Mouse (Mus musculus) MEL (cell line): ENCODE results near the gene Hs3st4. TPM values are rescaled to one million over a fixed set of nuclear protein-coding genes. Genes with fewer than 3 reads are reported as not detected.

Experiments used
- DNase-seq: peaks from one replicate; pipeline ENCODE4 v3.0.0; 2011; ENCODE audit warnings: low read depth, low spot score
- H3K27ac ChIP-seq: 2 replicates; pipeline ENCODE4 v1.5.1; 2012; ENCODE audit warnings: low read depth, mild to moderate bottlenecking, control low read depth, low read length, moderate library complexity; ENCODE audit not compliant: control insufficient read depth
- H3K27me3 ChIP-seq, 2 experiments: fragments of 150-350 bp in 1 of 2; sonication (generic) in 1 of 2; 2 replicates each; pipeline ENCODE4 v1.6.1; 2012; ENCODE audit warnings: low read length in 2 of 2, mild to moderate bottlenecking in 2 of 2, improper control_type of control experiment in 1 of 2, moderate library complexity in 1 of 2; ENCODE audit not compliant: insufficient read depth in 2 of 2, control insufficient read depth in 1 of 2
- H3K36me3 ChIP-seq, 2 experiments: 2 replicates each; pipeline ENCODE4 v1.6.1; 2012 to 2014; ENCODE audit warnings: low read length in 2 of 2, improper control_type of control experiment in 1 of 2, inconsistent platforms in 1 of 2, mild to moderate bottlenecking in 1 of 2; ENCODE audit not compliant: insufficient read depth in 2 of 2, control insufficient read depth in 1 of 2
- H3K4me1 ChIP-seq, 2 experiments: fragments of 150-350 bp in 1 of 2; sonication (generic) in 1 of 2; 2 replicates each; pipeline ENCODE4 v1.6.1; 2012; ENCODE audit warnings: low read length in 2 of 2, improper control_type of control experiment in 1 of 2, mild to moderate bottlenecking in 1 of 2; ENCODE audit not compliant: insufficient read depth in 2 of 2, control insufficient read depth in 1 of 2
- H3K4me3 ChIP-seq, 2 experiments: fragments of 150-350 bp in 1 of 2; sonication (generic) in 1 of 2; 2 replicates each; pipeline ENCODE4 v1.5.1; 2012; ENCODE audit warnings: low read depth in 2 of 2, low read length in 2 of 2, mild to moderate bottlenecking in 2 of 2, moderate library complexity in 2 of 2, control low read depth in 1 of 2, improper control_type of control experiment in 1 of 2; ENCODE audit not compliant: control insufficient read depth in 1 of 2, insufficient read depth in 1 of 2
- H3K79me2 ChIP-seq: 2 replicates; pipeline ENCODE4 v1.6.1; 2012; ENCODE audit warnings: mild to moderate bottlenecking, low read length, moderate library complexity; ENCODE audit not compliant: control insufficient read depth, poor library complexity, insufficient read depth
- H3K9ac ChIP-seq: 2 replicates; pipeline ENCODE4 v1.6.1; 2012; ENCODE audit warnings: low read depth, mild to moderate bottlenecking, control low read depth, low read length, moderate library complexity; ENCODE audit not compliant: control insufficient read depth, poor library complexity, severe bottlenecking
- H3K9me3 ChIP-seq: fragments of 150-350 bp; sonication (generic); replicated peaks from 2 replicates; pipeline ENCODE4 v1.6.1; 2012; ENCODE audit warnings: mild to moderate bottlenecking, low read length, improper control_type of control experiment, moderate library complexity; ENCODE audit not compliant: insufficient read depth
- CHD1 ChIP-seq: IDR thresholded peaks from 2 replicates; pipeline ENCODE4 v1.6.1; 2012; ENCODE audit warnings: low read depth, mild to moderate bottlenecking, inconsistent platforms, low read length, improper control_type of control experiment
- CHD2 ChIP-seq: IDR thresholded peaks from 2 replicates; pipeline ENCODE4 v1.6.1; 2011; ENCODE audit warnings: low read length, improper control_type of control experiment
- E2F4 ChIP-seq: IDR thresholded peaks from 2 replicates; pipeline ENCODE4 v1.6.1; 2011; ENCODE audit warnings: low read depth, low read length, improper control_type of control experiment, borderline replicate concordance
- ELF1 ChIP-seq: IDR thresholded peaks from 2 replicates; pipeline ENCODE4 v1.6.1; 2014; ENCODE audit warnings: low read depth, mild to moderate bottlenecking, inconsistent platforms, low read length, improper control_type of control experiment, moderate library complexity
- ETS1 ChIP-seq: IDR thresholded peaks from 2 replicates; pipeline ENCODE4 v1.6.1; 2012; ENCODE audit warnings: low read depth, mild to moderate bottlenecking, inconsistent platforms, low read length, improper control_type of control experiment, moderate library complexity
- GATA1 ChIP-seq: IDR thresholded peaks from 2 replicates; pipeline ENCODE4 v1.6.1; 2011; ENCODE audit warnings: low read depth, low read length, improper control_type of control experiment
- HCFC1 ChIP-seq: IDR thresholded peaks from 2 replicates; pipeline ENCODE4 v1.6.1; 2012; ENCODE audit warnings: low read depth, mild to moderate bottlenecking, inconsistent platforms, low read length, improper control_type of control experiment, moderate library complexity
- JUND ChIP-seq: IDR thresholded peaks from 2 replicates; pipeline ENCODE4 v1.6.1; 2011; ENCODE audit warnings: low read depth, mild to moderate bottlenecking, improper control_type of control experiment, low read length
- KAT2A ChIP-seq: conservative IDR thresholded peaks from 2 replicates; pipeline ENCODE4 v1.6.1; 2012; ENCODE audit warnings: low read depth, low read length, improper control_type of control experiment, inconsistent platforms
- MAFK ChIP-seq: IDR thresholded peaks from 2 replicates; pipeline ENCODE4 v1.6.1; 2011; ENCODE audit warnings: low read depth, mild to moderate bottlenecking, low read length, improper control_type of control experiment, borderline replicate concordance
- MAZ ChIP-seq: IDR thresholded peaks from 2 replicates; pipeline ENCODE4 v1.6.1; 2012; ENCODE audit warnings: low read depth, mild to moderate bottlenecking, inconsistent platforms, low read length, improper control_type of control experiment
- MEF2A ChIP-seq: IDR thresholded peaks from 2 replicates; pipeline ENCODE4 v1.6.1; 2014; ENCODE audit warnings: low read depth, mild to moderate bottlenecking, inconsistent platforms, low read length, improper control_type of control experiment; ENCODE audit not compliant: poor library complexity, insufficient replicate concordance, severe bottlenecking; ENCODE audit errors: extremely low read depth
- MXI1 ChIP-seq: IDR thresholded peaks from 2 replicates; pipeline ENCODE4 v1.6.1; 2011; ENCODE audit warnings: mild to moderate bottlenecking, low read depth, low read length, improper control_type of control experiment
- POLR2A ChIP-seq, 2 experiments: IDR thresholded peaks; 2 replicates each; pipeline ENCODE4 v1.6.1; 2011 to 2012; ENCODE audit warnings: low read length in 2 of 2, mild to moderate bottlenecking in 2 of 2, control low read depth in 1 of 2, improper control_type of control experiment in 1 of 2, low read depth in 1 of 2, moderate library complexity in 1 of 2; ENCODE audit not compliant: control insufficient read depth in 1 of 2, insufficient read depth in 1 of 2, poor library complexity in 1 of 2
- POLR2AphosphoS5 ChIP-seq: IDR thresholded peaks from 2 replicates; pipeline ENCODE4 v1.6.1; 2012; ENCODE audit warnings: low read depth, borderline replicate concordance, mild to moderate bottlenecking, inconsistent platforms, low read length, moderate library complexity, mixed read lengths
- RAD21 ChIP-seq: IDR thresholded peaks from 2 replicates; pipeline ENCODE4 v1.6.1; 2011; ENCODE audit warnings: mild to moderate bottlenecking, low read depth, low read length, improper control_type of control experiment
- UBTF ChIP-seq: IDR thresholded peaks from 2 replicates; pipeline ENCODE4 v1.6.1; 2012; ENCODE audit warnings: low read depth, mild to moderate bottlenecking, inconsistent platforms, low read length, improper control_type of control experiment, moderate library complexity, borderline replicate concordance; ENCODE audit not compliant: insufficient read depth
- ZC3H11A ChIP-seq: IDR thresholded peaks from 2 replicates; pipeline ENCODE4 v1.6.1; 2012; ENCODE audit warnings: low read depth, mild to moderate bottlenecking, inconsistent platforms, low read length, improper control_type of control experiment
- ZMIZ1 ChIP-seq: IDR thresholded peaks from 2 replicates; pipeline ENCODE4 v1.6.1; 2012; ENCODE audit warnings: low read depth, mild to moderate bottlenecking, inconsistent platforms, low read length, improper control_type of control experiment, moderate library complexity
- polyA plus RNA-seq, 2 experiments: library from polyadenylated mRNA; stranded (reverse) in 1 of 2; unstranded in 1 of 2; fragments of >175 nt in 1 of 2; fragments of >200 nt in 1 of 2; gene quantifications; 2 replicates each; pipeline versions ENCODE4 v1.2.1 to v1.2.4; 2012; ENCODE audit warnings: low replicate concordance in 2 of 2, low read depth in 1 of 2; ENCODE audit not compliant: insufficient read length in 2 of 2, insufficient read depth in 1 of 2, missing spikeins in 1 of 2
- total RNA-seq: library from RNA; depleted of rRNA; stranded (reverse); fragments of 300-350 nt; gene quantifications from 2 replicates; pipeline ENCODE4 v1.2.3, GENCODE M21; 2012

The Hs3st4 gene
- total and polyA plus RNA-seq, 3 experiments: not detected

DNA sequence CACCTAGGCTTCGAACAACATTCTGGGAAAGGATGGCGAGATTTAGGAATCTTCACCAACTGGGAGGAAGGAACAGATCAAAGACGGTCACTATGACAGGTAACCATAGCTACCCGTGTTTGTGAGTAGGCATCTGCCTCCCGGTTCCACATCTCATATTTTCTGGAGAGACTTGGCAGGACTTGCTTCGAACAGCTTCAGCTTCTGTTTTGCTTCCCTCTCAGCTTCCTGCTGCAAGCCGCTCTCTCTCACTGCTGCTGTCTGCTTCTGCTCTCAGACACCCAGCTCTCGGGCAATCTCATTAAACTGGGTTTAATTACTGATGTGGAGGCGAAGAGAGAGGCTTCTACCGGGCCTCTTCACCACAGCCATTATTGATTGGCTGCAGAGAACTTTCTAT, 237.9 kb downstream of the Hs3st4 start:
- Histone ChIP-seq H3K27me3 (no peaks in the 10 kb centered on the region), H3K4me3 (no peak overlapping the region), H3K9ac (no peak overlapping the region), H3K9me3 (no peaks in the 10 kb centered on the region), H3K79me2 (no peaks in the 10 kb centered on the region), H3K4me1 (no peaks in the 10 kb centered on the region), H3K27ac (no peak overlapping the region), H3K36me3 (no peaks in the 10 kb centered on the region)
- no peak for DNase-seq
- TF ChIP-seq ETS1: no peak
- no peak for TF ChIP-seq MXI1
- no peak for TF ChIP-seq GATA1
- TF ChIP-seq MAFK: no peak
- no peak for TF ChIP-seq POLR2A (IDR thresholded peaks at IDR 0.05; ENCODE audit: control insufficient read depth in 1 of 2, insufficient read depth in 1 of 2, low read depth in 1 of 2, low read length in 2 of 2, poor library complexity in 1 of 2)
- TF ChIP-seq MAZ: no peak

DNA sequence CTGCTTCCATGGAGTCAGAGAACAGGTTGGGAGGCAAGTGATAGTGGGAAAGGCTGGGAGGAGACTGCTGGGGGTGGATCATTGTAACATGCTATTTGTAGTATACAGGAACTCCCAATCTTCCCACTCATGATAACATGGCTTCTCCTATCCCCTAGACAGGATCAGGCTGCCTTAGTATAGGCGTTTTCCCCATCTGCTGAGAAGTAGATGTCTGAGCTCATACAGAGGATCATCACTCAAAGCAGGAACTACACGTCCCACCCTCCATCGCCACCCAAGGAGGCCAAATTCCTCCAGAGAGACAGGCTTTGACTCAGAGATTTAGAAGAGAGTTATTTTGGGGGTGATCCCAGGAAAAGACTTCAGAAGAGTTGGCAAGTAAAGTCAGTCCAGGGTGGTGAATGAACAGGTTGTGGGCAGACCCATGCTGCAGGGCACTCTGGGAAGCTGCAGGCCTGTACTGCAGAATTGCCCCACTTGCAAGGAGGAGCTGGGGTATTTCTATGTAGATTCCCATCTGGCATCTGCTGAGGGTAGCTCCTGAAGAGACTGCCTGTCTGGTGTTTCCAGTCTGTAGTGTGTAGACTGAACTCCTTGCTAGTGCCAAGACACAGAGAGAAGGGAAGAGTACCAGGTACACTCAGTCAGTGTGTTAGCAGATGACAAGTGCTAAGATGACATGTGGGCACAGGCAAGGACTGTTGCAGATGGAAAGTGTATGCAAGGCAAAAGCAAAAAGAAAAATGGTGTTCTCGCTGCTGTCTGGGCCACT, 255.4 kb downstream of the Hs3st4 start:
- Histone ChIP-seq H3K9me3 (no peaks in the 10 kb centered on the region), H3K27ac (no peak overlapping the region), H3K4me3 (no peak overlapping the region), H3K79me2 (no peaks in the 10 kb centered on the region), H3K27me3 (no peaks in the 10 kb centered on the region), H3K36me3 (no peaks in the 10 kb centered on the region), H3K4me1 (no peaks in the 10 kb centered on the region), H3K9ac (no peak overlapping the region)
- TF ChIP-seq E2F4 (no peak), ZMIZ1 (no peak), ELF1 (no peak), CHD2 (no peak), HCFC1 (no peak), CHD1 (no peak), ZC3H11A (no peak), RAD21 (no peak), POLR2AphosphoS5 (no peak), POLR2A (IDR thresholded peaks at IDR 0.05; ENCODE audit: control insufficient read depth in 1 of 2, insufficient read depth in 1 of 2, low read depth in 1 of 2, low read length in 2 of 2, poor library complexity in 1 of 2) (no peak), KAT2A (no peak), UBTF (no peak), MEF2A (no peak), GATA1 (no peak), JUND (no peak)
- no peak for DNase-seq
